Mouse (Mus musculus): ENCODE measurements around the gene Cfd. TPM values are rescaled to one million over a fixed set of nuclear protein-coding genes. Genes with fewer than 3 reads are reported as not detected.

The Cfd gene
- total and polyA plus RNA-seq, 3 experiments: 0.26 TPM; not detected in 2

Other genes starting within 250 kb of the Cfd start
Only the 20 nearest of the 35 such genes appear.
- gene Rnf126, start 123.9 kb upstream of the Cfd start, total RNA-seq (2012; rRNA removed): 67.9 and 74.8 TPM in 2 replicates
- gene Rnf126, start 123.9 kb upstream of the Cfd start, total RNA-seq (2014; rRNA removed): 28.9 and 32.4 TPM in 2 replicates
- gene Rnf126, start 123.9 kb upstream of the Cfd start, polyA plus RNA-seq (2012; ENCODE audit: insufficient read length, low read depth): 90.7 and 112 TPM in 2 replicates
- gene Fstl3, start 113.6 kb upstream of the Cfd start, total RNA-seq (2012; rRNA removed): 0.25 TPM in 2 replicates
- not detected in 2 replicates for gene Fstl3, start 113.6 kb upstream of the Cfd start, total RNA-seq (2014; rRNA removed)
- not detected in 2 replicates for gene Fstl3, start 113.6 kb upstream of the Cfd start, polyA plus RNA-seq (2012; ENCODE audit: insufficient read length, low read depth)
- gene Prss57, start 99.9 kb upstream of the Cfd start, total RNA-seq (2012; rRNA removed): 0.08 and 0.21 TPM in 2 replicates
- not detected in 2 replicates for gene Prss57, start 99.9 kb upstream of the Cfd start, total RNA-seq (2014; rRNA removed)
- not detected in 2 replicates for gene Prss57, start 99.9 kb upstream of the Cfd start, polyA plus RNA-seq (2012; ENCODE audit: insufficient read length, low read depth)
- 3.1 and 5.3 TPM in 2 replicates for gene Palm, start 97.3 kb upstream of the Cfd start, total RNA-seq (2012; rRNA removed)
- 0.36 and 0.78 TPM in 2 replicates for gene Palm, start 97.3 kb upstream of the Cfd start, total RNA-seq (2014; rRNA removed)
- 1.5 and 2.5 TPM in 2 replicates for gene Palm, start 97.3 kb upstream of the Cfd start, polyA plus RNA-seq (2012; ENCODE audit: insufficient read length, low read depth)
- gene Misp, start 69.9 kb upstream of the Cfd start, total RNA-seq (2012; rRNA removed): not detected in 2 replicates
- gene Misp, start 69.9 kb upstream of the Cfd start, total RNA-seq (2014; rRNA removed): not detected in 2 replicates
- not detected in 2 replicates for gene Misp, start 69.9 kb upstream of the Cfd start, polyA plus RNA-seq (2012; ENCODE audit: insufficient read length, low read depth)
- 252 and 284 TPM in 2 replicates for gene Ptbp1, start 36.4 kb upstream of the Cfd start, total RNA-seq (2012; rRNA removed)
- 261 and 284 TPM in 2 replicates for gene Ptbp1, start 36.4 kb upstream of the Cfd start, total RNA-seq (2014; rRNA removed)
- 482 and 497 TPM in 2 replicates for gene Ptbp1, start 36.4 kb upstream of the Cfd start, polyA plus RNA-seq (2012; ENCODE audit: insufficient read length, low read depth)
- 0.30 TPM in 1 of 2 replicates, not detected in the other for gene Prtn3, start 16.4 kb upstream of the Cfd start, total RNA-seq (2012; rRNA removed)
- gene Prtn3, start 16.4 kb upstream of the Cfd start, total RNA-seq (2014; rRNA removed): not detected in 2 replicates
- 0.39 TPM in 1 of 2 replicates, not detected in the other for gene Prtn3, start 16.4 kb upstream of the Cfd start, polyA plus RNA-seq (2012; ENCODE audit: insufficient read length, low read depth)
- gene Plppr3, start 16.2 kb upstream of the Cfd start, total RNA-seq (2012; rRNA removed): 0.47 and 0.55 TPM in 2 replicates
- not detected in 2 replicates for gene Plppr3, start 16.2 kb upstream of the Cfd start, total RNA-seq (2014; rRNA removed)
- gene Plppr3, start 16.2 kb upstream of the Cfd start, polyA plus RNA-seq (2012; ENCODE audit: insufficient read length, low read depth): 3.4 TPM in 2 replicates
- not detected in 2 replicates for gene Elane, start 4.6 kb upstream of the Cfd start, total RNA-seq (2012; rRNA removed)
- not detected in 2 replicates for gene Elane, start 4.6 kb upstream of the Cfd start, total RNA-seq (2014; rRNA removed)
- not detected in 2 replicates for gene Elane, start 4.6 kb upstream of the Cfd start, polyA plus RNA-seq (2012; ENCODE audit: insufficient read length, low read depth)
- gene Med16, start 18.1 kb downstream of the Cfd start, total RNA-seq (2012; rRNA removed): 12.1 and 14.4 TPM in 2 replicates
- gene Med16, start 18.1 kb downstream of the Cfd start, total RNA-seq (2014; rRNA removed): 8.7 and 10.2 TPM in 2 replicates
- 20.7 and 22.8 TPM in 2 replicates for gene Med16, start 18.1 kb downstream of the Cfd start, polyA plus RNA-seq (2012; ENCODE audit: insufficient read length, low read depth)
- gene Gm26602, start 20.0 kb downstream of the Cfd start, total RNA-seq (2012; rRNA removed): 6.0 and 8.1 TPM in 2 replicates
- not detected in 2 replicates for gene Gm26602, start 20.0 kb downstream of the Cfd start, total RNA-seq (2014; rRNA removed)
- gene Gm26602, start 20.0 kb downstream of the Cfd start, polyA plus RNA-seq (2012; ENCODE audit: insufficient read length, low read depth): not detected in 2 replicates
- 0.21 and 0.76 TPM in 2 replicates for gene Kiss1r, start 26.1 kb downstream of the Cfd start, total RNA-seq (2012; rRNA removed)
- 0.24 and 0.32 TPM in 2 replicates for gene Kiss1r, start 26.1 kb downstream of the Cfd start, total RNA-seq (2014; rRNA removed)
- gene Kiss1r, start 26.1 kb downstream of the Cfd start, polyA plus RNA-seq (2012; ENCODE audit: insufficient read length, low read depth): 0.17 and 0.20 TPM in 2 replicates
- gene R3hdm4, start 30.4 kb downstream of the Cfd start, total RNA-seq (2012; rRNA removed): 20.9 and 22.3 TPM in 2 replicates
- 8.9 and 10.5 TPM in 2 replicates for gene R3hdm4, start 30.4 kb downstream of the Cfd start, total RNA-seq (2014; rRNA removed)
- gene R3hdm4, start 30.4 kb downstream of the Cfd start, polyA plus RNA-seq (2012; ENCODE audit: insufficient read length, low read depth): 53.2 and 59.4 TPM in 2 replicates
- gene Arid3a, start 36.2 kb downstream of the Cfd start, total RNA-seq (2012; rRNA removed): 114 and 161 TPM in 2 replicates
- 45.9 and 48.4 TPM in 2 replicates for gene Arid3a, start 36.2 kb downstream of the Cfd start, total RNA-seq (2014; rRNA removed)
- gene Arid3a, start 36.2 kb downstream of the Cfd start, polyA plus RNA-seq (2012; ENCODE audit: insufficient read length, low read depth): 84.7 and 94.4 TPM in 2 replicates
- 92.1 and 111 TPM in 2 replicates for gene Wdr18, start 69.3 kb downstream of the Cfd start, total RNA-seq (2012; rRNA removed)
- gene Wdr18, start 69.3 kb downstream of the Cfd start, total RNA-seq (2014; rRNA removed): 59.7 and 70.8 TPM in 2 replicates
- 54.2 and 69.7 TPM in 2 replicates for gene Wdr18, start 69.3 kb downstream of the Cfd start, polyA plus RNA-seq (2012; ENCODE audit: insufficient read length, low read depth)
- gene Grin3b, start 79.9 kb downstream of the Cfd start, total RNA-seq (2012; rRNA removed): 0.59 and 0.76 TPM in 2 replicates
- gene Grin3b, start 79.9 kb downstream of the Cfd start, total RNA-seq (2014; rRNA removed): 0.27 and 0.30 TPM in 2 replicates
- gene Grin3b, start 79.9 kb downstream of the Cfd start, polyA plus RNA-seq (2012; ENCODE audit: insufficient read length, low read depth): 0.56 and 0.78 TPM in 2 replicates
- 67.1 and 71.7 TPM in 2 replicates for gene Tmem259, start 93.5 kb downstream of the Cfd start, total RNA-seq (2012; rRNA removed)
- 50.1 and 50.2 TPM in 2 replicates for gene Tmem259, start 93.5 kb downstream of the Cfd start, total RNA-seq (2014; rRNA removed)
- 66.0 and 84.2 TPM in 2 replicates for gene Tmem259, start 93.5 kb downstream of the Cfd start, polyA plus RNA-seq (2012; ENCODE audit: insufficient read length, low read depth)
- 26.3 and 26.9 TPM in 2 replicates for gene Cnn2, start 97.7 kb downstream of the Cfd start, total RNA-seq (2012; rRNA removed)
- gene Cnn2, start 97.7 kb downstream of the Cfd start, total RNA-seq (2014; rRNA removed): 46.3 and 49.0 TPM in 2 replicates
- gene Cnn2, start 97.7 kb downstream of the Cfd start, polyA plus RNA-seq (2012; ENCODE audit: insufficient read length, low read depth): 52.6 and 62.7 TPM in 2 replicates
- 6.8 and 7.0 TPM in 2 replicates for gene Abca7, start 105.6 kb downstream of the Cfd start, total RNA-seq (2012; rRNA removed)
- gene Abca7, start 105.6 kb downstream of the Cfd start, total RNA-seq (2014; rRNA removed): 2.3 TPM in 2 replicates
- 5.4 and 6.1 TPM in 2 replicates for gene Abca7, start 105.6 kb downstream of the Cfd start, polyA plus RNA-seq (2012; ENCODE audit: insufficient read length, low read depth)
- gene Arhgap45, start 125.8 kb downstream of the Cfd start, total RNA-seq (2012; rRNA removed): 23.4 and 25.9 TPM in 2 replicates
- 10.3 and 11.8 TPM in 2 replicates for gene Arhgap45, start 125.8 kb downstream of the Cfd start, total RNA-seq (2014; rRNA removed)
- gene Arhgap45, start 125.8 kb downstream of the Cfd start, polyA plus RNA-seq (2012; ENCODE audit: insufficient read length, low read depth): 20.2 and 21.2 TPM in 2 replicates